Mouse (Mus musculus) liver, postnatal 0 days (tissue): Measurements from ENCODE around the gene H2-M10.1. TPM values are rescaled to one million over a fixed set of nuclear protein-coding genes. Genes with fewer than 3 reads are reported as not detected.
A peak's percentile ranks its signal among the peaks of the same experiment; 100 is the strongest.
"Not testable (repeated sequence)": the region's sequence is repeated elsewhere in the genome, so short reads cannot be mapped to it uniquely, and the experiment has no call there.

Experiments
- ATAC-seq: fragments of 200-750 bp; cut with Nextera tagmentation; 2 replicates; pipeline ENCODE4 v1.8.0; 2017; ENCODE audit warnings: mild to moderate bottlenecking, moderate library complexity
- DNase-seq: peaks from one replicate; pipeline ENCODE4 v3.0.0-alpha.2; 2016
- H3K27ac ChIP-seq: fragments of 300-500 bp; sonication (generic); 2 replicates; pipeline ENCODE4 v1.5.1; 2014; ENCODE audit warnings: antibody characterized with exemption, moderate library complexity, mild to moderate bottlenecking, low read depth
- H3K27me3 ChIP-seq: fragments of 300-500 bp; sonication (generic); 2 replicates; pipeline ENCODE4 v1.6.1; 2014; ENCODE audit warnings: low read length, control low read depth, mixed read lengths; ENCODE audit not compliant: insufficient read depth
- H3K36me3 ChIP-seq: fragments of 300-500 bp; sonication (generic); replicated peaks from 2 replicates; pipeline ENCODE4 v1.6.1; 2014; ENCODE audit warnings: mild to moderate bottlenecking, control low read depth, low read length, moderate library complexity, mixed read lengths; ENCODE audit not compliant: insufficient read depth
- H3K4me1 ChIP-seq: fragments of 300-500 bp; sonication (generic); 2 replicates; pipeline ENCODE4 v1.6.1; 2014; ENCODE audit warnings: antibody characterized with exemption, mild to moderate bottlenecking, control low read depth; ENCODE audit not compliant: insufficient read depth
- H3K4me2 ChIP-seq: fragments of 300-500 bp; sonication (generic); 2 replicates; pipeline ENCODE4 v1.6.1; 2014; ENCODE audit warnings: low read depth, mild to moderate bottlenecking, low read length, moderate library complexity, mixed read lengths
- H3K4me3 ChIP-seq: fragments of 300-500 bp; sonication (generic); 2 replicates; pipeline ENCODE4 v1.5.1; 2014; ENCODE audit warnings: low read depth, low read length
- H3K9ac ChIP-seq: fragments of 300-500 bp; sonication (generic); replicated peaks from 2 replicates; pipeline ENCODE4 v1.6.1; 2014; ENCODE audit warnings: mild to moderate bottlenecking, moderate library complexity
- H3K9me3 ChIP-seq: fragments of 300-500 bp; sonication (generic); 2 replicates; pipeline ENCODE4 v1.6.1; 2016; ENCODE audit warnings: mild to moderate bottlenecking, control low read depth, low read length, mixed read lengths
- CTCF ChIP-seq: sonication (generic); IDR thresholded peaks from 2 replicates; pipeline ENCODE4 v1.5.1; 2016; ENCODE audit warnings: antibody characterized with exemption, low read depth
- EP300 ChIP-seq: IDR thresholded peaks from 2 replicates; pipeline ENCODE4 v1.6.1; 2016; ENCODE audit warnings: antibody characterized with exemption, low read depth, mild to moderate bottlenecking
- WGBS: fragments of 180-500 bp; shearing (Covaris S2); extraction: QIAGEN DNeasy Blood & Tissue Kit; methylation state at CpG from one replicate; pipeline ENCODE4 v1.1.7; 2014; ENCODE audit not compliant: insufficient replicate concordance; 5-methylcytosine and 5-hydroxymethylcytosine counted together
- polyA plus RNA-seq: library from polyadenylated mRNA; unstranded; fragments of >200 nt; fragmentation: Nextera tagmentation; extraction: Ambion mirVana; gene quantifications from 2 replicates; pipeline ENCODE4 v1.2.1, GENCODE M21; 2015

H2-M10.1 gene
- not detected in 2 replicates for polyA plus RNA-seq

DNA sequence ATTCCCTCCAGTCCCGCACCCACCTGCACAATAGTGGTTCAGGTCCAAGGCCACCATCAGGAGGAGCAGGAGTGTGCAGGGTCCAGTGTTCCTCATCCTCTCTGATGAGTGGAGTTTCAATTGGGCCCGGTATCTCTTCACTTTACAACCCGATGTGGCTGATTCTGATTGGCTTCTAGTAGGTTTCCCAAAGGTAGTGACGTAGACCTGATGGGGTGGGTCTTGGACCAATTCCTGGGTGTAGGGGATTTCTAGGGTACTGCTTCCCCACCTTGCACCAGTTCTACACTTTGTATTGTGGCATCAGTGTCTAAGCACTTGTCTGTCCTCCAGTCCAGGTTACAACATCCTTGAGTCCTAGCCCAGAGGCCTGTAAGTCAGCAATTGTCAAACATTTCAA lies at the start of gene H2-M10.1:
Gene H2-M10.1 (minus strand): TSS at position 101 of the 400 bp plus-strand sequence.
- Histone ChIP-seq H3K4me2 (no peak within 1 kb of the TSS), H3K9ac (no peak within 1 kb of the TSS), H3K4me3 (no peak within 1 kb of the TSS), H3K4me1 (no peaks in the 10 kb centered on the region), H3K27me3 (no peaks in the 10 kb centered on the region), H3K36me3 (no peaks in the 10 kb centered on the region), H3K27ac (no peak within 1 kb of the TSS), H3K9me3 (no peaks in the 10 kb centered on the region)
- DNase-seq (no peak), ATAC-seq (no peak)
- 67% methylated on average over 4 of the region's 4 CpGs for WGBS
- TF ChIP-seq CTCF, result no peak
- TF ChIP-seq EP300, result no peak

DNA sequence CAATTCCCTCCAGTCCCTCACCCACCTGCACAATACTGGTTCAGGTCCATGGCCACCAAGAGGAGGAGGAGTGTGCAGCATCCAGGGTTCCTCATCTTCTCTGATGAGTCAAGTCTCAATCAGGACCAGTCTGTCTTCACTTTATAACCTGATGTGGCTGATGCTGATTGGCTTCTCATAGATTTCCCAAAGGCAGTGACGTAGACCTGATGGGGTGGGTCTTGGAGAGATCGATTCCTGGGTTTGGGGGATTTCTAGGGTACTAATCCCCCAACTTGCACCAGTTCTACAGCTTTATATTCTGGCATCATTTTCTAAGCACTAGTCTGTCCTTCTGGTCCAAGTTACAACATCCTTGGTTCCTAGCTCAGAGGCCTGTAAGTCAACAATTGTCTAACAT lies 42.4 kb upstream of the H2-M10.1 start, which contains the start of gene H2-M10.3:
Gene H2-M10.3 (minus strand): TSS at position 101 of the 400 bp plus-strand sequence.
- DNase-seq, ATAC-seq, H3K9ac ChIP-seq, H3K9me3 ChIP-seq, H3K4me2 ChIP-seq, H3K27ac ChIP-seq, H3K4me1 ChIP-seq, H3K36me3 ChIP-seq, H3K4me3 ChIP-seq, H3K27me3 ChIP-seq: not testable (repeated sequence)
- 56% methylated on average over 2 of the region's 2 CpGs for WGBS

DNA sequence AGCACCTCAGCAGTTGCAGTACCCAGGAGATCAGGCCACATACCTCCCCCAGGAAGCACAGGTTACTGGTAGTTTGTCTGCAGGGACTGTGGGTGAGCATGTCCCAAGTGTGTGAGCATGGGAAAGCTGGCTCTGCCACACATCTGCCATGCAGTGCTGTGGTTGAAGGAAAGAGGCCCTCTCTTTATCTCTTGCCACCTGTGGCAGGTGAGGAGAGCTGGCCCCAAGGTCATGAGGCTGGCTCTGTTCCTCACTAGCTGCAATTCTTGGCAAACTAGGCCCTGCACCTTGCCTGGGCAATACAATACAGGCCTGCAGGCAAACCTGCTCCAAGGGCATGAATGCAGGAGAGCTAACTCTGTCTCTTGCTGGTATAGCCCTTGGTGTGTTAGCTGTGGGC lies 36.4 kb upstream of the H2-M10.1 start:
- ATAC-seq, H3K4me2 ChIP-seq, H3K36me3 ChIP-seq, H3K27me3 ChIP-seq, H3K4me3 ChIP-seq, H3K9ac ChIP-seq, H3K4me1 ChIP-seq, H3K9me3 ChIP-seq, H3K27ac ChIP-seq, DNase-seq: not testable (repeated sequence)

DNA sequence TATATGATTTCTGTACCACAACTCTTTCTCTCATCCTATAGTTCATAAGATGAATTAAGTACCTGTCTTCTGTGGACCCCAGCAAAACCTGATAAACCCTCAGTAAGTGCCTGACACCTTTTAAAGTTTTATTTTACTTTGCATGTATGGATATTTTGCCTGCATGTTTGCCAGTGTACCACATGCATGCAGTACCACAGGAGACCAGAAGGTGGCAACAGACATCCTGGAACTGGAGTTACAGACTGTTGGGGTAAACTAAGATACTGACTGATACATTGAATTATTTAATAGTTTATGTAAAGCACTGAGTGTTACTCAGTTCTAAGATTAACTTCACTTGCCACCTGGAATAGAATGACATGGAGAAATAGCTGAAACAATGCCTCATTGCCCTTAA lies 31.6 kb upstream of the H2-M10.1 start:
- not testable (repeated sequence) for H3K27ac ChIP-seq, H3K36me3 ChIP-seq, H3K27me3 ChIP-seq, H3K9me3 ChIP-seq, H3K4me1 ChIP-seq, H3K9ac ChIP-seq, H3K4me3 ChIP-seq, H3K4me2 ChIP-seq, ATAC-seq
- TF ChIP-seq CTCF, result peak; percentile 77
- peak; percentile 38 for DNase-seq

DNA sequence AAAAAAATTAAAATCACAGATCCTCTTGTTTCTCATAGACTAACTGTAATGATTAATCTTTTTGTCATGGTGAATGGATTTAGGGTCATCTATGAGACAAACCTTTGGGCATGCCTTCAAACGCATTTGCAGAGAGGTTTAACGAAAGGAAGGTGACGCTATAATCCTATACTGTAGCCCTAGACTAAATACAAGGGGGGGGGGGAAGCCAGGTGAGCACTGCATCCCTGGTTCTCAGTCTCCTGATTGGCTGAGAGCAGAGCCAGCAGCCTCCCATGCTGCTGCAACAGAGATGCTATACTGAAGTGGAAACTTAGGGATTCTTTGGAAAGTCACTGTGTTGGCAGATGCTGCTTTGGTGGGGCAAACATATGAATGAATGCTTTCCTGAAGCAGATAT lies 29.8 kb upstream of the H2-M10.1 start:
- 19% methylated on average over 3 of the region's 3 CpGs for WGBS
- TF ChIP-seq EP300 (no peak), CTCF (no peak)
- Histone ChIP-seq H3K36me3 (no peaks in the 10 kb centered on the region), H3K4me3 (no peak overlapping the region), H3K27ac (no peak overlapping the region), H3K27me3 (no peaks in the 10 kb centered on the region), H3K4me2 (no peak overlapping the region), H3K9ac (no peak overlapping the region), H3K4me1 (no peaks in the 10 kb centered on the region), H3K9me3 (no peaks in the 10 kb centered on the region)
- ATAC-seq (no peak), DNase-seq (no peak)

DNA sequence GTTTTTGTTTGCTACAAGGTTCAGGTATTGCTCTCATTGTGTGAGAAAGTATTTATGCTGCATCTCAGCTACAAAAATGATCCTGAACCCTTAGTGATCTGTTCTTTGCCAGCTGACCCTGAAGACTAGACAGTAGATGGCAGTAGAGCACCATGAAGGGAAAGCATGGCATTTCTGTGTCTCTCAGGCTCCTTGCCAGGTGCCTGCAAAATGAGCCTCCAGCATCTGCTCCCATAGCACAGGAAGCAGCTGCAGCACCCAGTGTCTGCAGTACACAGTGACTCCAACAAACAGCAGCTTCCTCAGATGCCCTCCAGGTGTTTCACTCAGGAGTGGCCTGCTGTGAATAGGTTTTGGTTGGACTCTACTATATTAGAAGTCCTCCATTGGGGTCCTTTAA lies 29.4 kb upstream of the H2-M10.1 start:
- not testable (repeated sequence) for H3K27me3 ChIP-seq, H3K9me3 ChIP-seq, H3K36me3 ChIP-seq, H3K4me1 ChIP-seq, H3K27ac ChIP-seq, H3K9ac ChIP-seq, ATAC-seq, H3K4me2 ChIP-seq, H3K4me3 ChIP-seq
- TF ChIP-seq CTCF, result peak; percentile 79
- peak; percentile 24 for DNase-seq

DNA sequence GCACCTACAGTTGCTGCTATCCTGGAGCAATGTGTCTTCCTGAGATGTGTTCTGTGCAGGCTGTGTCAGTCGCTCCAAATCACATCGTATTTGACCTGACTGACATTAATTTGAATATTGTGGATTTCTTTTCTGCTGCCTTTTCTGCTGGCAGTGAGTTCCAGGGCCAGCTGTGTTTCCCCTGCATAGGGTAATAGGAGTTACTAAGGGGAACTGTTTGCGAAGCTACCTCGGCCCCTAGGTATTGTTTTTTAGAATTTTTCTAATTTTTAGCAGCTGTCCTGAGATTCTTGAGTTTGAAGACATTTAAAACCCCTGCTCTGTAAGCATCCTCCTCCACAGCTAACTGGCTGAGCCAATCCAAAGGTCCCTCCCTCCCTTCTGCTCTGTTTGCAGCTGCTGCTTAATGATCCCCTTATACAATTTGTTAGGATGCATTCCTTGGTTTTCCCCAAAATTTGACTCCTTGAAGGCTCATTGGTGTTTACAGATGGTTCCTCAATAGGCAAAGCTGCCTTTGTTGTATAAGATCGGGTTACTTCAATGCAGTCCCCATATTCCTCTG lies 10.2 kb downstream of the H2-M10.1 start:
- Histone ChIP-seq H3K4me3 (peak overlapping the region; percentile 51; the same call in 1 of the 2 replicates), H3K36me3 (no peaks in the 10 kb centered on the region), H3K4me2 (peak overlapping the region; percentile 90), H3K27ac (no peak overlapping the region), H3K9ac (no peak overlapping the region), H3K27me3 (0 out of 2 replicates have a peak, but pooled peaks cover 6% of the 10 kb centered on the region), H3K9me3 (no peaks in the 10 kb centered on the region), H3K4me1 (no peaks in the 10 kb centered on the region)
- WGBS, result 43% methylated on average over 5 of the region's 5 CpGs
- ATAC-seq, result no peak
- DNase-seq, result no peak
- TF ChIP-seq CTCF (no peak), EP300 (no peak)
